Mouse (Mus musculus) bone marrow, adult 2 months (tissue): ENCODE results near the gene Pde1b.

Source experiments
- CTCF ChIP-seq: fragments of 200-500 bp; IDR thresholded peaks from 2 replicates; pipeline ENCODE4 v1.5.1; 2011; ENCODE audit warnings: low read length, control low read depth; ENCODE audit not compliant: control insufficient read depth, insufficient read depth
- POLR2A ChIP-seq: fragments of 200-500 bp; IDR thresholded peaks from 2 replicates; pipeline ENCODE4 v1.6.1; 2011; ENCODE audit warnings: low read depth, mild to moderate bottlenecking, control low read depth, low read length, borderline replicate concordance; ENCODE audit not compliant: control insufficient read depth

GRCm38 (mm10) chr15:103523156-103523555, 20.3 kb downstream of the Pde1b start:
- TF ChIP-seq CTCF (no peak), POLR2A (no peak)
